Mouse (Mus musculus): ENCODE results near the gene Magel2.

DNA sequence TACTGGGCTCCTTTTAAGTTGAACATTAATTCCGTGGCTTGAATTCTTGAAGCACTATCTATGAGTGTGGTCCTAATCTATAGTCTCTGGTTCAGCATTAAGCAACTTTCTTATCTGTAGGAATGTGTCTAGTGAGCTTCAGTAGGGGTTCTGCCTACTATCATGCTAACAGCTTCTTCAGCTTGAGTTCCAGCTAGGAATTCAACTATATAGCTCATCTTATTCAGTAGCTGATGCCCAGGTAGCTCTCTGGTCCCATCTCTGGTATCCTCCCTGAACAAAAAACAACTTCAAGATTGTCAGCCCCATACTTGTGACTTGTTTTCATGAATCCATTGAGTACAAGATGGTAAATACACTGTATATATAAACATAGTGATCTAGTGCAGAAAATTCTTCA is 30.5 kb upstream of the Magel2 start, which contains the start of gene Ndn:
- TF ChIP-seq CTCF (IDR thresholded peaks at IDR 0.05; ENCODE audit: low read depth, low read length) = no peak
- TF ChIP-seq POLR2A (IDR thresholded peaks at IDR 0.05; ENCODE audit: borderline replicate concordance, low read depth, low read length) = no peak

All from bone marrow macrophage, adult 2 months (primary cell).